Comparison of ENCODE assay signal across 9 mouse cellular contexts in genomic region chr3:142688353-142688752, GRCm38 (mm10). TPM values are rescaled to one million over a fixed set of nuclear protein-coding genes. Genes with fewer than 3 reads are reported as not detected.
A peak's percentile ranks its signal among the peaks of the same experiment; 100 is the strongest.
DNase-seq lines count a peak whose midpoint lies in the region; ATAC-seq lines count a peak whose summit lies in the region.
"Had no signal": no experiment of that assay in that cellular context is flagged by ENCODE, and none has a peak within 500 bp of the region (broad histone marks: within the 10 kb centered on the region; RNA-seq: fewer than 3 reads in every experiment).

No protein-coding gene starts in this region.

- no peaks in the 10 kb centered on the region for H3K27me3 ChIP-seq in midbrain, embryonic 11.5 days (ENCODE audit: control insufficient read depth, insufficient read depth, low read length)
- H3K27me3 ChIP-seq in midbrain, embryonic 10.5 days (ENCODE audit: low read depth, poor library complexity, severe bottlenecking) = no peaks in the 10 kb centered on the region
- H3K27me3 ChIP-seq in embryonic facial prominence, embryonic 12.5 days = no peaks in the 10 kb centered on the region
- no peaks in the 10 kb centered on the region for H3K27me3 ChIP-seq in limb, embryonic 11.5 days (ENCODE audit: control insufficient read depth, insufficient read depth, low read length)
- no peaks in the 10 kb centered on the region for H3K27me3 ChIP-seq in neural tube, embryonic 15.5 days (replicated peaks)

- no peak overlapping the region for H3K4me2 ChIP-seq in midbrain, embryonic 11.5 days
- peak overlapping the region; percentile 29 for H3K4me2 ChIP-seq in embryonic facial prominence, embryonic 12.5 days (replicated peaks)
- peak overlapping the region; percentile 20; the same call in 1 of the 2 replicates for H3K4me2 ChIP-seq in limb, embryonic 11.5 days (ENCODE audit: low read depth, severe bottlenecking)
- peak overlapping the region; percentile 26 for H3K4me2 ChIP-seq in neural tube, embryonic 15.5 days

- 39% methylated on average over 12 of the region's 13 CpGs for WGBS in midbrain, embryonic 11.5 days
- WGBS in midbrain, embryonic 10.5 days = 46% methylated on average over 13 of the region's 13 CpGs
- 43% methylated on average over 13 of the region's 13 CpGs for WGBS in embryonic facial prominence, embryonic 12.5 days
- WGBS in limb, embryonic 11.5 days = 45% methylated on average over 12 of the region's 13 CpGs
- 51% methylated on average over 13 of the region's 13 CpGs for WGBS in neural tube, embryonic 15.5 days

- H3K4me1 ChIP-seq in midbrain, embryonic 11.5 days (ENCODE audit: control insufficient read depth, insufficient read depth, low read length) = no peaks in the 10 kb centered on the region
- no peaks in the 10 kb centered on the region for H3K4me1 ChIP-seq in midbrain, embryonic 10.5 days
- no peaks in the 10 kb centered on the region for H3K4me1 ChIP-seq in embryonic facial prominence, embryonic 12.5 days
- no peaks in the 10 kb centered on the region for H3K4me1 ChIP-seq in limb, embryonic 11.5 days (ENCODE audit: control insufficient read depth, insufficient read depth, low read length)
- no peaks in the 10 kb centered on the region for H3K4me1 ChIP-seq in neural tube, embryonic 15.5 days

- no peak for DNase-seq in midbrain, embryonic 11.5 days (ENCODE audit: low spot score, missing footprints)
- DNase-seq in midbrain, embryonic 10.5 days (ENCODE audit: low spot score) = no peak
- DNase-seq in limb, embryonic 11.5 days (ENCODE audit: low spot score) = no peak
- no peak for DNase-seq in cerebellum, adult 8-10 months
- no peak for DNase-seq in layer of hippocampus, postnatal 14 days (ENCODE audit: low spot score in 2 of 2)
- no peak for DNase-seq in urinary bladder, postnatal 36 days (ENCODE audit: low spot score in 2 of 2)
- DNase-seq: gastrocnemius, postnatal 25 days had no signal

- no peak overlapping the region for H3K4me3 ChIP-seq in midbrain, embryonic 11.5 days (ENCODE audit: low read depth, low read length)
- H3K4me3 ChIP-seq in midbrain, embryonic 10.5 days = no peak overlapping the region
- H3K4me3 ChIP-seq in embryonic facial prominence, embryonic 12.5 days = no peak overlapping the region
- H3K4me3 ChIP-seq in limb, embryonic 11.5 days (ENCODE audit: low read depth, low read length) = no peak overlapping the region
- no peak overlapping the region for H3K4me3 ChIP-seq in neural tube, embryonic 15.5 days (replicated peaks)

- no peaks in the 10 kb centered on the region for H3K36me3 ChIP-seq in midbrain, embryonic 11.5 days (ENCODE audit: control insufficient read depth, insufficient read depth, low read length)
- H3K36me3 ChIP-seq in midbrain, embryonic 10.5 days = no peaks in the 10 kb centered on the region
- H3K36me3 ChIP-seq in embryonic facial prominence, embryonic 12.5 days = no peaks in the 10 kb centered on the region
- no peaks in the 10 kb centered on the region for H3K36me3 ChIP-seq in limb, embryonic 11.5 days (ENCODE audit: control insufficient read depth, insufficient read depth, low read length)
- no peaks in the 10 kb centered on the region for H3K36me3 ChIP-seq in neural tube, embryonic 15.5 days

- no peaks in the 10 kb centered on the region; the same call in 1 of the 2 replicates for H3K9me3 ChIP-seq in midbrain, embryonic 11.5 days (ENCODE audit: control insufficient read depth, low read length)
- peaks cover 14% of the 10 kb centered on the region for H3K9me3 ChIP-seq in midbrain, embryonic 10.5 days (replicated peaks)
- H3K9me3 ChIP-seq in embryonic facial prominence, embryonic 12.5 days = peaks cover 8% of the 10 kb centered on the region
- H3K9me3 ChIP-seq in limb, embryonic 11.5 days (ENCODE audit: control insufficient read depth, low read length) = no peaks in the 10 kb centered on the region
- H3K9me3 ChIP-seq in neural tube, embryonic 15.5 days (replicated peaks) = no peaks in the 10 kb centered on the region

- peak; percentile 30 for ATAC-seq in midbrain, embryonic 11.5 days (ENCODE audit: low FRiP score)
- ATAC-seq in embryonic facial prominence, embryonic 12.5 days (ENCODE audit: insufficient number of reproducible peaks, insufficient read depth, low FRiP score, low TSS enrichment) = no peak
- ATAC-seq in limb, embryonic 11.5 days (ENCODE audit: insufficient number of reproducible peaks, low FRiP score, low TSS enrichment, low read depth) = no peak
- ATAC-seq in neural tube, embryonic 15.5 days (ENCODE audit: low FRiP score) = no peak

- no peak overlapping the region for H3K27ac ChIP-seq in midbrain, embryonic 11.5 days (ENCODE audit: low read depth, low read length)
- H3K27ac ChIP-seq in midbrain, embryonic 10.5 days (replicated peaks) = no peak overlapping the region
- H3K27ac ChIP-seq in embryonic facial prominence, embryonic 12.5 days = no peak overlapping the region
- H3K27ac ChIP-seq in limb, embryonic 11.5 days (replicated peaks; ENCODE audit: low read depth, low read length) = no peak overlapping the region
- no peak overlapping the region for H3K27ac ChIP-seq in neural tube, embryonic 15.5 days (replicated peaks)

- H3K9ac ChIP-seq in midbrain, embryonic 11.5 days (ENCODE audit: low read length) = no peak overlapping the region
- no peak overlapping the region for H3K9ac ChIP-seq in embryonic facial prominence, embryonic 12.5 days
- H3K9ac ChIP-seq in limb, embryonic 11.5 days (ENCODE audit: low read length) = no peak overlapping the region
- H3K9ac ChIP-seq in neural tube, embryonic 15.5 days (replicated peaks) = no peak overlapping the region

RNA-seq across cellular contexts. Expression of gene Kyat3, which starts 12.5 kb away (rescaled TPM):
- 8.6 and 9.9 TPM in 2 replicates for polyA plus RNA-seq in midbrain, embryonic 11.5 days (2014; fragmentation: Nextera tagmentation; extraction: Ambion mirVana)
- 8.4 and 8.7 TPM in 2 replicates for polyA plus RNA-seq in midbrain, embryonic 10.5 days (2016; fragmentation: Nextera tagmentation; extraction: Ambion mirVana)
- polyA plus RNA-seq in embryonic facial prominence, embryonic 12.5 days (2016; fragmentation: Nextera tagmentation; extraction: Ambion mirVana) = 19.1 and 22.0 TPM in 2 replicates
- 12.0 and 13.5 TPM in 2 replicates for polyA plus RNA-seq in limb, embryonic 11.5 days (2014; fragmentation: Nextera tagmentation; extraction: Ambion mirVana)
- polyA plus RNA-seq in neural tube, embryonic 15.5 days (2015; fragmentation: Nextera tagmentation; extraction: Ambion mirVana) = 5.3 and 8.6 TPM in 2 replicates
- 1 to 10 TPM; 4.8 to 7.3 TPM for total RNA-seq in layer of hippocampus, postnatal 14 days (2021)
